Mouse (Mus musculus): ENCODE results near the gene Rgs8. TPM values are rescaled to one million over a fixed set of nuclear protein-coding genes. Genes with fewer than 3 reads are reported as not detected.

The Rgs8 gene
- polyA plus RNA-seq, 1 experiment from 2014 or later = 0.27 TPM

DNA sequence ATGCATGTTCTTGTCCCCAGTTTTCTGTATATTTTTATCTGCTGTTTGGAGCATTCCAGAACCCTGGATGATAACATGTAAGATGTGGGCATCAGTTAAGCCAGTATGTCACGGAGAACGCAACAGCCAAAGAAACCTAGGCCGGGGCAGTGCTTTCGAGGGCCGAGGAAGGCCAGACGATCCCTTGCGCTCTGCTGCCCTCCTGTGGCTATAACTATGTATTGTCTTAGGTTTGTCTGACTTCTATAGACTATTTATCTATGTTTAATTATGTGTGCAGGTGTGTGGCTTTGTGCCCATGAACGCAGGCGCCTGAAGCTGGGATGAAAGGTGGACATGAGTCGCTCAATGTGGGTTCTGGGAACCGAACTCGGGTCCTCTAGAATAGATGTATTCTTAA lies 93.9 kb downstream of the Rgs8 start:
- Histone ChIP-seq H3K4me1 (ENCODE audit: control insufficient read depth, insufficient read depth, low read length) (peaks cover 13% of the 10 kb centered on the region), H3K27me3 (ENCODE audit: control insufficient read depth, insufficient read depth, low read length) (no peaks in the 10 kb centered on the region; the same call in 1 of the 2 replicates), H3K36me3 (ENCODE audit: control insufficient read depth, insufficient read depth, low read length) (no peaks in the 10 kb centered on the region), H3K9me3 (replicated peaks; ENCODE audit: control insufficient read depth, low read length) (no peaks in the 10 kb centered on the region), H3K4me2 (no peak overlapping the region), H3K4me3 (ENCODE audit: low read depth, low read length) (no peak overlapping the region), H3K9ac (ENCODE audit: low read depth, low read length) (no peak overlapping the region), H3K27ac (ENCODE audit: low read depth, low read length) (no peak overlapping the region)
- ATAC-seq (replicated peaks; ENCODE audit: insufficient number of reproducible peaks, low FRiP score, low TSS enrichment) = no peak
- WGBS (ENCODE audit: insufficient replicate concordance) = 4% methylated on average over 12 of the region's 12 CpGs

GRCm38 (mm10) chr1:153747861-153748530 lies 95.2 kb downstream of the Rgs8 start:
- H3K36me3 ChIP-seq (ENCODE audit: control insufficient read depth, insufficient read depth, low read length) = no peaks in the 10 kb centered on the region
- ATAC-seq (replicated peaks; ENCODE audit: insufficient number of reproducible peaks, low FRiP score, low TSS enrichment) = no peak
- no peaks in the 10 kb centered on the region; the same call in 1 of the 2 replicates for H3K27me3 ChIP-seq (ENCODE audit: control insufficient read depth, insufficient read depth, low read length)
- WGBS (ENCODE audit: insufficient replicate concordance) = 58% methylated on average over 12 of the region's 12 CpGs
- H3K4me2 ChIP-seq = no peak overlapping the region; the same call in 1 of the 2 replicates
- H3K4me3 ChIP-seq (ENCODE audit: low read depth, low read length) = no peak overlapping the region
- no peaks in the 10 kb centered on the region for H3K9me3 ChIP-seq (replicated peaks; ENCODE audit: control insufficient read depth, low read length)
- no peak overlapping the region for H3K9ac ChIP-seq (ENCODE audit: low read depth, low read length)
- H3K4me1 ChIP-seq (ENCODE audit: control insufficient read depth, insufficient read depth, low read length) = peaks cover 10% of the 10 kb centered on the region
- 0 out of 2 replicates have a peak overlapping the region, but pooled peaks have one; percentile 10 for H3K27ac ChIP-seq (ENCODE audit: low read depth, low read length)

GRCm38 (mm10) chr1:153748549-153748948 lies 95.7 kb downstream of the Rgs8 start:
- Histone ChIP-seq H3K36me3 (ENCODE audit: control insufficient read depth, insufficient read depth, low read length) (no peaks in the 10 kb centered on the region), H3K9me3 (replicated peaks; ENCODE audit: control insufficient read depth, low read length) (no peaks in the 10 kb centered on the region), H3K4me3 (ENCODE audit: low read depth, low read length) (peak overlapping the region; percentile 49; the same call in 1 of the 2 replicates), H3K27ac (ENCODE audit: low read depth, low read length) (no peak overlapping the region), H3K9ac (ENCODE audit: low read depth, low read length) (no peak overlapping the region), H3K4me1 (ENCODE audit: control insufficient read depth, insufficient read depth, low read length) (peaks cover 10% of the 10 kb centered on the region), H3K27me3 (ENCODE audit: control insufficient read depth, insufficient read depth, low read length) (no peaks in the 10 kb centered on the region; the same call in 1 of the 2 replicates), H3K4me2 (peak overlapping the region; percentile 71; the same call in 1 of the 2 replicates)
- ATAC-seq (replicated peaks; ENCODE audit: insufficient number of reproducible peaks, low FRiP score, low TSS enrichment) = no peak; the same call in 1 of the 2 replicates
- 22% methylated on average over 1 of the region's 1 CpGs for WGBS (ENCODE audit: insufficient replicate concordance)

DNA sequence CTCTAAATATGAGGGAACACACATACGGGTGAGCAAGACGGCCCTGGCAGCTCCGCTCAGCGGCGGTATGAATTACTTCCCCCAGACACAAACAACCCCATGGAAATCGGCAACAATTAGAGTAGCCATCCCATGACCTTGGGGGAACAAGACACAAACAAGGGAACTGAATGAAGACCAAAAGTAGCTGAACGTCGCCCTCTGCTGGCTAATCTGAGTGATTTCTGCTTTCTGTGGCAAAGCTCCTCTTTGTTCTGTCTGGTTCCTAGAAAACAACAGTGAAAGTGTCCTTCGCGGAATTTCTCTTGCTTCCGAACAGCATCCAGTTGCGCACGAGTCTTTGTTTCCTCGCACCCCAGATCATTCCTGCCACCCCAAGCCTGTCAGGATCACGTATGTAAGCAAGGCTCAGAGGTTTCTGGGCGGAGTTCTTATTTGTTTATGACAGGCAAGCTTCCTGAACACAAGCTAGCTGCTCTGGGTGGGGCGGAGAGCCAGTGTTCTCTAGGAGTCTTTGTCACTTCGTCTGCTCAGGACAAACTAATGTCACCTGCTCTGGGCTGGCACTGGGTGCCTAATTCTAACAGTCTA lies 96.5 kb downstream of the Rgs8 start, which contains the start of gene Rnasel:
TSS of gene Rnasel (plus strand) at position 216 of the 591 bp plus-strand sequence.
- peak within 1 kb of the TSS; percentile 83 for H3K9ac ChIP-seq (ENCODE audit: low read depth, low read length)
- peaks cover 10% of the 10 kb centered on the region for H3K4me1 ChIP-seq (ENCODE audit: control insufficient read depth, insufficient read depth, low read length)
- H3K36me3 ChIP-seq (ENCODE audit: control insufficient read depth, insufficient read depth, low read length) = no peaks in the 10 kb centered on the region
- peak; percentile 69 for ATAC-seq (replicated peaks; ENCODE audit: insufficient number of reproducible peaks, low FRiP score, low TSS enrichment)
- H3K27ac ChIP-seq (ENCODE audit: low read depth, low read length) = peak within 1 kb of the TSS; percentile 54
- H3K27me3 ChIP-seq (ENCODE audit: control insufficient read depth, insufficient read depth, low read length) = peaks cover 2% of the 10 kb centered on the region; the same call in 1 of the 2 replicates
- peak within 1 kb of the TSS; percentile 49 for H3K4me3 ChIP-seq (ENCODE audit: low read depth, low read length)
- WGBS (ENCODE audit: insufficient replicate concordance) = 7% methylated on average over 18 of the region's 18 CpGs
- peak within 1 kb of the TSS; percentile 71 for H3K4me2 ChIP-seq
- H3K9me3 ChIP-seq (replicated peaks; ENCODE audit: control insufficient read depth, low read length) = no peaks in the 10 kb centered on the region

Other genes starting within 250 kb of the Rgs8 start
- 0.21 TPM in 1 of 2 replicates, not detected in the other for gene Shcbp1l, start 227.9 kb upstream of the Rgs8 start, polyA plus RNA-seq (2014; fragmentation: Nextera tagmentation; extraction: Ambion mirVana)
- 17.7 and 21.2 TPM in 2 replicates for gene Dhx9, start 165.4 kb upstream of the Rgs8 start, polyA plus RNA-seq (2014; fragmentation: Nextera tagmentation; extraction: Ambion mirVana)
- gene Npl, start 103.0 kb upstream of the Rgs8 start, polyA plus RNA-seq (2014; fragmentation: Nextera tagmentation; extraction: Ambion mirVana) = 6.3 and 7.2 TPM in 2 replicates
- 1.0 and 1.7 TPM in 2 replicates for gene Rgs16, start 87.3 kb downstream of the Rgs8 start, polyA plus RNA-seq (2014; fragmentation: Nextera tagmentation; extraction: Ambion mirVana)
- 9.3 and 9.7 TPM in 2 replicates for gene Rnasel, start 96.4 kb downstream of the Rgs8 start, polyA plus RNA-seq (2014; fragmentation: Nextera tagmentation; extraction: Ambion mirVana)
- not detected in 2 replicates for gene Rgsl1, start 191.1 kb downstream of the Rgs8 start, polyA plus RNA-seq (2014; fragmentation: Nextera tagmentation; extraction: Ambion mirVana)
- 0.08 and 0.27 TPM in 2 replicates for gene Teddm1b, start 221.3 kb downstream of the Rgs8 start, polyA plus RNA-seq (2014; fragmentation: Nextera tagmentation; extraction: Ambion mirVana)
- not detected in 2 replicates for gene Teddm1a, start 238.7 kb downstream of the Rgs8 start, polyA plus RNA-seq (2014; fragmentation: Nextera tagmentation; extraction: Ambion mirVana)
- gene Glul, start 246.9 kb downstream of the Rgs8 start, polyA plus RNA-seq (2014; fragmentation: Nextera tagmentation; extraction: Ambion mirVana) = 52.6 and 78.3 TPM in 2 replicates
- gene Teddm2, start 247.2 kb downstream of the Rgs8 start, polyA plus RNA-seq (2014; fragmentation: Nextera tagmentation; extraction: Ambion mirVana) = 0.30 and 0.36 TPM in 2 replicates